8 mouse cellular contexts compared by ENCODE assay signal in the genomic region with DNA sequence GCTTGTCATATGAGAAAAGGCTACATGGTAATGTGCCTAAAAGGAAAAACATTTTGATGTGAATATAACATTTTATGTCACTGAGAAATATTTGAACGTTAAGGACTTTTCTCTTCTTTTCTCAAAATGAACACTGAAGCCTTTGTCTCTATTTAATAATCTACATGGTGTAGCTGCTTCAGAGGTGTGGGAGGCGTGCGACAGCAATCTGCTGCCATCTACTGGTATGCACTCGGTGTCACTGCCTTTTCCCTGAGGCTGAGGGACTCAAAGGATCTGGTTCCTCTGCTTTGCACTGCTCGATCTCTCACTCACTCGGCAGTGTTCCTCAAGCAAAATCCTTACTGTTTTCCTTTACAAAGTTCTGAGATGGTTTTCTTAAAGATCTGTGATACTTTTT. TPM values are rescaled to one million over a fixed set of nuclear protein-coding genes. Genes with fewer than 3 reads are reported as not detected.
A peak's percentile ranks its signal among the peaks of the same experiment; 100 is the strongest.
DNase-seq lines count a peak whose midpoint lies in the region; ATAC-seq and TF ChIP-seq lines count a peak whose summit lies in the region.

No protein-coding gene starts in this region.

- TF ChIP-seq CTCF in small intestine, adult 2 months (IDR thresholded peaks at IDR 0.05; ENCODE audit: extremely low read depth, insufficient read length, insufficient replicate concordance, low read depth, low read length) = peak; percentile 95

- H3K9me3 ChIP-seq in intestine, embryonic 14.5 days (ENCODE audit: control insufficient read depth, low read length) = no peaks in the 10 kb centered on the region
- no peaks in the 10 kb centered on the region for H3K9me3 ChIP-seq in midbrain, embryonic 12.5 days

- peak; percentile 85 for ATAC-seq in intestine, embryonic 14.5 days (replicated peaks; ENCODE audit: low FRiP score, low TSS enrichment, low read depth)
- ATAC-seq in midbrain, embryonic 12.5 days (ENCODE audit: low FRiP score, low read depth) = peak; percentile 90

- peak; percentile 44 to 50 for DNase-seq in urinary bladder, adult 18-20 months (ENCODE audit: low spot score in 2 of 2)
- DNase-seq in urinary bladder, adult 2 months (ENCODE audit: low spot score) = no peak
- DNase-seq in embryo, embryonic 10.5 days (ENCODE audit: low spot score) = peak; percentile 89
- DNase-seq in gastrocnemius, postnatal 25 days = peak; percentile 41
- DNase-seq in intestine, embryonic 14.5 days (ENCODE audit: low spot score) = peak; percentile 78
- DNase-seq in left cerebral cortex, postnatal 10 days (ENCODE audit: extremely low spot score in 1 of 2, low spot score in 2 of 2) = peak; percentile 87 to 90

- intact Hi-C loops in left cerebral cortex, postnatal 10 days (cut with DNase I) = loop anchor here (5.0 kb wide), 2 partner anchors 389 to 649 kb away; no protein-coding TSS in a partner anchor

- H3K9ac ChIP-seq in intestine, embryonic 14.5 days (ENCODE audit: low read length) = no peak overlapping the region
- H3K9ac ChIP-seq in midbrain, embryonic 12.5 days (replicated peaks) = no peak overlapping the region

- no peaks in the 10 kb centered on the region for H3K27me3 ChIP-seq in intestine, embryonic 14.5 days (replicated peaks; ENCODE audit: control insufficient read depth, insufficient read depth, low read length)
- H3K27me3 ChIP-seq in midbrain, embryonic 12.5 days = peaks cover 14% of the 10 kb centered on the region
- H3K27me3 ChIP-seq in small intestine, adult 2 months (ENCODE audit: control insufficient read depth, insufficient read depth, low read length) = no peaks in the 10 kb centered on the region

- no peak overlapping the region for H3K4me2 ChIP-seq in intestine, embryonic 14.5 days (ENCODE audit: low read length)
- H3K4me2 ChIP-seq in midbrain, embryonic 12.5 days (replicated peaks) = no peak overlapping the region

- H3K4me1 ChIP-seq in intestine, embryonic 14.5 days (replicated peaks; ENCODE audit: control insufficient read depth, insufficient read depth, low read length) = no peaks in the 10 kb centered on the region
- peaks cover 36% of the 10 kb centered on the region for H3K4me1 ChIP-seq in midbrain, embryonic 12.5 days
- peaks cover 9% of the 10 kb centered on the region; the same call in 1 of the 2 replicates for H3K4me1 ChIP-seq in small intestine, adult 2 months (ENCODE audit: control insufficient read depth, insufficient read depth, insufficient read length, low read length)

- no peak overlapping the region for H3K27ac ChIP-seq in intestine, embryonic 14.5 days (ENCODE audit: low read depth)
- peak overlapping the region; percentile 42 for H3K27ac ChIP-seq in midbrain, embryonic 12.5 days (replicated peaks)
- no peak overlapping the region for H3K27ac ChIP-seq in small intestine, adult 2 months (ENCODE audit: insufficient read depth, low read depth, low read length)

- no peak for TF ChIP-seq POLR2A in small intestine, adult 2 months (IDR thresholded peaks at IDR 0.05; ENCODE audit: low read depth, low read length)

- H3K4me3 ChIP-seq in intestine, embryonic 14.5 days (ENCODE audit: low read depth, low read length) = no peak overlapping the region
- no peak overlapping the region for H3K4me3 ChIP-seq in midbrain, embryonic 12.5 days
- no peak overlapping the region for H3K4me3 ChIP-seq in small intestine, adult 2 months (ENCODE audit: low read depth, low read length)

- no peaks in the 10 kb centered on the region for H3K36me3 ChIP-seq in intestine, embryonic 14.5 days (ENCODE audit: control insufficient read depth, insufficient read depth, low read length)
- H3K36me3 ChIP-seq in midbrain, embryonic 12.5 days = no peaks in the 10 kb centered on the region
- peaks cover 2% of the 10 kb centered on the region; the same call in 1 of the 2 replicates for H3K36me3 ChIP-seq in small intestine, adult 2 months (ENCODE audit: control insufficient read depth, insufficient read depth, low read length)

- WGBS in intestine, embryonic 14.5 days = 2% methylated on average over 6 of the region's 6 CpGs
- 2% methylated on average over 6 of the region's 6 CpGs for WGBS in midbrain, embryonic 12.5 days
- WGBS in small intestine, adult 2 months = 3% methylated on average over 6 of the region's 6 CpGs

RNA-seq across cellular contexts. Expression of gene Ggact, which starts 37.4 kb away (rescaled TPM):
- 42.3 and 43.4 TPM in 2 replicates for polyA plus RNA-seq in urinary bladder, adult 2 months (2012; rRNA removed)
- 10 to 100 TPM; 11.3 to 13.1 TPM for total RNA-seq in gastrocnemius, postnatal 25 days (2021)
- 31.4 and 37.9 TPM in 2 replicates for polyA plus RNA-seq in intestine, embryonic 14.5 days (2014; fragmentation: Nextera tagmentation; extraction: Ambion mirVana)
- total RNA-seq in left cerebral cortex, postnatal 10 days (2021) = 10 to 100 TPM; 16.6 to 17.2 TPM
- 5.1 and 8.4 TPM in 2 replicates for polyA plus RNA-seq in midbrain, embryonic 12.5 days (2016; fragmentation: Nextera tagmentation; extraction: Ambion mirVana)
- polyA plus RNA-seq in small intestine, adult 2 months (2012; rRNA removed) = 69.8 and 151 TPM in 2 replicates
